Mouse (Mus musculus) gastrocnemius, adult 18-20 months (tissue): Measurements from ENCODE around the gene Ccdc169. TPM values are rescaled to one million over a fixed set of nuclear protein-coding genes. Genes with fewer than 3 reads are reported as not detected.

Experiments used
- DNase-seq: peaks from one replicate; pipeline ENCODE4 v3.0.0; 2021; ENCODE audit warnings: low spot score
- long read RNA-seq, 2 experiments: library from polyadenylated mRNA; stranded (forward); transcript quantifications; one replicate each; pipeline ENCODE4 v2.0.0; 2021
- total RNA-seq, 2 experiments: library from RNA; stranded (reverse); gene quantifications; 2 replicates each; pipeline ENCODE4 v1.2.3; 2021

Gene Ccdc169
- total RNA-seq, result not detected
- long read RNA-seq, experiment 1, result 0 reads
- long read RNA-seq, experiment 2, result 0 reads

DNA sequence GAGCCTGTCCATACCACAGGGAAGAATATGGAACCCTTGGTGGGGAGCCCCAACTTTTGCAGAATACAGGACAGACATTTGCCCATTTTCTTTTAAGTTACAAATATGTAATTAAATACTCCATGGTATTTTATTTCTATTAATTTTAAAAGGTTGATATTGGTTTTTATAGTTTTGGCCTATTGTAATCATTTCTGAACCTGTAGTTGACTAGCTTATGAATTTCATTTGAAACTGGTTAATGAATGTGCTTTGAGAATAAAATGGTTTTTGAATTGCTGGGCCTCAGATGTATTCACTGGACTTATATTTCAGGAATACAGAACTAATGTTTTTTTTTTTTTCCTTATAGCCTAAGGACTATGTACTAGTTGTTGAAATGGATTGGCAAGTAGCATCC lies at the start of gene Ccdc169:
Gene Ccdc169, plus strand, starts transcription at position 301 of the 400 bp plus-strand sequence.
- DNase-seq, result no peak

DNA sequence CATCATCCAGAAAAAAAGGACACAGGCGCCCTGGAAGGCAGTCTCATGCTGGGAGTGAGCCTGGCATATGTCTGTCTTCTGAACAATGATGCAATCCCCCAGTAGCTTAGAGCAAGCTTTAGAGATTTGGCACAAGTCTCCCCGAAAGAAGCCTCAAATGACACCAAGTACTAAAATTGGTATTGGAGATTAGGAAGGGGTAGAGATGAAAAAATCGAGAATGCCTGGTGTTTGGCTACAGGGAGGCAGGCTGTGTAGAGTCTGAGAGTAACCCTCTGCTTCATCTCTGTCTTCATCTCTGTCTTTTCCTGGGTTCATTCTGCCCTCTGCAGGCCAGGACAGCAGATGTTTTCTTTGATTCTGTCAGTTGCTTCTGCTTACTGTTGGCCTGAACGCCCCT lies 49.8 kb upstream of the Ccdc169 start:
- DNase-seq, result no peak

DNA sequence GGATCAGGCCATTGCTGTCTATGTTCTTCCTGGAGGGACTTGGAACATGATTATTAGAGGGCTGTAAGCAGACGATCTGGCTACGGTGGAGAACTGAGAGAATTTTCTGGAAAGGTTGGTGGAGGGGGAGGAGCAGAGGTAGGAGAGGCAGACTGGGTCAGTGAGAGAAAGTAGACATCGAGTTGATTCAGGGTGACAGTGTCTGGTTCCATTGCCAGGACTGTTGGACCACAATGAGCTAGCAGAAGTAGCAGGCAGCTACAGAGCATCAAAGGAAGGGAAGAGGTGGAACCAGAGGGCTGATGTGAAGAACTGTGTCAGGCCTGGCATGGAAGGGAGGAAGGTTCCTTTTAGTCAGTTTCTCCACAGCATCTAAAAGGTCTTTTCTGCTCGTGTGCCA lies 48.8 kb upstream of the Ccdc169 start:
- DNase-seq, result no peak

DNA sequence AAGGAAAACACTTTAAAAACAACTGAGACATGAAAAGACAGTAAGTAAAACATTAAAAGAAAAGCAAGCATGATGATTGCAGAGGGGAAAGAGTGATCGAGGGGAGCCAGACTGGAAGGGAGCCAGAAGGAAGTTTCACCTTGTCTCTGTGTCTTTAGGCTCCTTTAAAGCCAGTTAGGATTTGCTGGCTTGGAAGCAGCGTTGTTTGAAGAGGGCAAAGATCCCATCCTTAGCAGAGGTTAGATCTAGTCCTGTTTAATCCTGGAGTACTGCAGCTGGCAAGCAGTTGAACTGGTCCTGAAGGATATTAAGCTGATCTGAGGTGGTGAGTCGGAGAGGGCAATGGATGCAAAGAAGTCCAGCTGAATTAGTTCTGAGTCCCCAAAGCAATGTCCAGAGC lies 48.3 kb upstream of the Ccdc169 start:
- no peak for DNase-seq

DNA sequence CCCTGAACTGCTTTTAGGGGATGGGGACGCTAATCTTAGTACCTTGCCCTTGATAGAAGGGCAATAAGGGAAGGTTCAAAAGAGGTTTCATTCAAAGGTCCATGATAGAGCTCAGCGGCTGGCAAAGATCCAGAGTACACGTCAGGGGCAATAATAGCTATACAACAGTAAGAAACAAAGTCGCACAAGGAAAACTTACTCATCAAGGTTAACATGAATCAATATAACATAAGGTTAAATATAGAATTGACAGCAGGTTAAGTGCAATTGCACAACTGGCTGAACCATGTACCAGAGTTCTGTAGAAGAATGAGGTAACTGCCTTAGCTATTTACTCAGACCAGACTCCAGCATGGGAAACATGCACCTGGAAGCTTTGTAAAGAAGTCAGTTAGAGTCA lies 47.8 kb upstream of the Ccdc169 start:
- DNase-seq, result no peak

DNA sequence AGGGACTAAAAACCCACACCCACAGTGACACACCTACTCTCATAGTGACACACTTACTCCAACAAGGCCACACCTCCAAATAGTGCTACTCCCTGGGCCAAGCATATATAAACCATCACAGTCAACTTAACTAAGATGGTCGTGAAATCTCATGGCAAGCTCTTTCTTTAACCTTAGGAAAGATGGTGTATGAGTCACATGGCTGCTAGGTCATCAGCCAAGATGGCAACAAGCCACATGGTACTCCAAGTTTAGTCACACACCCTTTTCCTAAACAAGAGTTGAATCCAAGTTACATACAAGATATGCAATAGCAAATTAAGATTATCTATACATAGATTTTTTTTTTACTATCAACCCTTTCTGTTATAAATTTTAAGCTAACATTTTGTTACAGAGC lies 44.0 kb upstream of the Ccdc169 start:
- DNase-seq, result no peak

DNA sequence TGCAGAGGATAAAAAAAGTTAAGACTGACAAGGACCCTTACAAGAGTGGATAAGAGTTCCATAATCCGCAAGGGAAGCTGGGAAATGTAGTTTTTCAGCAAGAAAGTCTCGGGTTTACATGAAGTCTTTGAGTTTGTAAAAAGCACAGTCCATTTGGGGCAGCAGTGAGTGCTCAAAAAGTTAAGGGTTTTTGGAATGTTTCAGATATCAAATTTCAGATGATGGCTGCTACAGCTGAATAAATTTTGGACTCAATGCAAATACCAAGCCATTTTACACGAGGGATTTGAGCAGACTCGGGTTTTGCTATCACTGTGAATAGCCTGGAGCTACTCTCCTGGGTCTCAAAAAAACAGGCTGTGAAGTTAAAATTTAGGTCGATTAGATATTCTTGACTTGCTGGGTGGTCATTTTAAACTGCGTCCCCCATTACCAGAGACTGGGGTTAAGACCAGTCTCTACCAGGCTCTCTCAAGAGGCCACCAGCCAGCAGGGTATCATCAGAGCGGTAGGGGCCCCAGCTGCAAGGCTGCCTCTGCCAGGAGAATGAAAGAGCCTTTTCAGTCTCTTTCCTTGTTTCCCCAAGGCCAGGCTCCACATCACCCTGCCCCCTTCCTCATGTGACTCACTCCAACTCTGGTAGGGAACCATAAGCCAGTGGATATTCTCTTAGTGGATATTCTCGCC lies 41.0 kb upstream of the Ccdc169 start:
- DNase-seq, result peak; percentile 21

DNA sequence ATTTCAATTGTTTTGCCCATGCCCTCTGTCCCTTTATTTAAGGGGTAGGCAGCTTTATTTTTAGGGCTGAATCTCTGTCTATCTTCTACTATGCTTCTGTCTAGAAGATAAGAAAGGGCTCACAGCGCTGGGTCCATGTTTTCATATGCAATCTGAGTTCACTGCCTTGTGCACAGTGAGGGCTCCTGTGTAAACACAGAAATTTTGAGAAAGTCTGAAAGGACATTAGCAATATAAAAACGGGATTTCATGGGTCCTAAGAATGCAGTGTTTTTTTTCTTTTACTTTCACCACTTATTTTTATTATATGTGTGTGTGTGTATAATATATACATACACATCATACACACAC lies 40.5 kb upstream of the Ccdc169 start:
- no peak for DNase-seq

DNA sequence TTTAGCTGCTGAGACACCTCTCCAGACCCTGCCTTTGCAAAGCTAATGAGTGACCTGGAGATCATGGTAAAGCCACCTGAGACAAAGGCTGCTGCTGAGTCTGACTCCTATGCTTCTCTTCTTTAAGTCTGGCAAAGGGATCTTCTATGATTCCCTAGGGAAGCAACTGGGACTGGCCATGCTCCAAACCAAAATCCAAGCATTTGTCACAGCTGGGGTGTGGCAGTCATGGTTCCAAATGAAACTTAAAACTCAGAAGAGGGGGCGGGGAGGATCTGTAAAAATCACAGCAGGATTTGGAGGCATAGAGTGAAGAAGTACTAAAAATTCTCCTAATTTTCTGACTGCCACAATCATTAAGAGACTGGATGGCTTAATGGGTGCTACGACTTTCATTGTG lies 40.0 kb upstream of the Ccdc169 start:
- peak; percentile 48 for DNase-seq

DNA sequence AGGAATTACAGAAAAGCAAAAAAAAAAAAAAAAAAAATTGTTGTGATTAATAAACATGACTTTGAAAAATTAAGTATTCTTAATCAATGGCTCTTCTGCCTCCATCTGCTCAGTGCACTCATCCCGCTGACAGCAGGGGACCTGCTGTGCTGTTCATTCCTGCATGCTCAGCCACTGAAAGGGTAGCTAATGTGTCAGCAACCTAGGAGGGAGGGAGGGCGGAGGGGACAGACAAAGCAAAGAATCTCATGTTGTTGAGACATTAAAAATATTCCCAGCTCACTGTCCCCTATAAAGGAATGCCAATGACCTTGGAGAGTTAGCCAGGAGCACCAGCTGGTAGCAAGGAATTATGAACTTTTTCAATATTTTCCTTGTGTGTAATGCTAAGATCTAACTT lies 39.1 kb upstream of the Ccdc169 start:
- no peak for DNase-seq

DNA sequence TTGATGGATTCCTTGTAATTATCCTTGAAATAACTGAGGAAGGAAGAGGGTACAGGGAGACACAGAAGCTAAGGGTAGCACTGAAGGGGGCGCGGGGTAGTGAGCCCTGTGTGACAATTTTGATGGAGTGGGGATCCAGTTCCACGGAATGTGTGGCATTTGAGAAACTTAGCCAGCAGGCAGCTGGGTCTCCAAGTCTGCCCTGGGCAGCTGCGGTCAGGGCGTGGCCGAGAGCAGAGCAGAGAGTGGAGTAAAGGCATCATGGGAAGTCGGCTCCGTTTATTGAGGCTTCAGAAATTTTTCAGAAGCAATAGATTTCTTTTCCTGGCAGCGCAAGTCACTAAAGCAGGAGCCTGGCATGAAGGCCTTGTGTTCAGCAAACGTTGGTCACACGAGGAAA lies 38.1 kb upstream of the Ccdc169 start:
- no peak for DNase-seq

DNA sequence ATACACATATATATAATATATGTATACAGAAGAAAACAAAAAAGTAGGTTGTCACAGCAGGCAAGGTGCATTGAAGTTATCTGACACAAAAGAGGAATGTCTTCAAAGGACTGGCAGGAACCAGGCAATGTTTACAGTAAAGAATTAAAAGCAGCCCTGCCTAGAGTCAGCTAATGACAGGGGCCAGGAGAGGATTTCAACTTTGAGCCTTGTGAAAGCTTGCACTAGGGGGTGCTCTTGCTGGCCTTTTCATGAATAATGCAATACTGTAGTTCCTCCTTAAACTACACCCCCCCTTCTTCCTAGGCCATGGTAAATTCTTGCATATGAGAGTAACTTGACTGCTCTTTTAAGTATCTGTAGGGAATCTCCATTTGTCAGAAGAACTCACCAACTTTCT lies 36.0 kb upstream of the Ccdc169 start:
- no peak for DNase-seq

DNA sequence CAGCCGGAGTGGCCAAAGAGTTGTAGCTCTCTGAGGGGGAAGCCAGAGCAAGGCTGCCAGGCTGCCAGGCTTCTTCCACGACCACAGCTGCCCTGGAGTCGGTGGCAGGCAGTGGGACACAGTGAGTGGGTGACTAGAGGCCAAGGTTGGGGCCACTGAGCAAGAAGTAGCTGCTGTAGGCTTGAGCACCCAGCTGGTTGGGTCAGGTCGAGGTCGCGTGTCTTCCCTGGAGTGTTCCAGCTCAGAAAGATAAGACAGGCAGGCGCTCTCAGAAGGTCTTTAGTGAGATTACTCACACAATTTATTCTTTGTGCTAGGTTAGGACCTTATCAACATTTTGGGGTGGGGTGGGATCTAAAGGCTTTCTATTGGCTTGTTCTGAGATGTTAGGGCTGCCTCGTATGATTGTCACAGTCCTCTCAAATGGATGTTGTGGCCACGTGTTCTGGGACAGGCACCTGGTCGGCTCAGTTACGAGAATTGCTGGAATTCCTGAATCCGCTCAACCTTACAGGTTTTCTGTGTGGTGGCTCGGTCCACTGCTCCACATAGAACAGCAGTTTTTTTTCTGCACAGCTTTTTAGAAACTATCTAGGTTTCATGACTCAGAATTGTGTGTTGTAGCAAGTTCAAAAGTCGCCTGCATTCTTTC lies 31.6 kb upstream of the Ccdc169 start:
- DNase-seq, result no peak

DNA sequence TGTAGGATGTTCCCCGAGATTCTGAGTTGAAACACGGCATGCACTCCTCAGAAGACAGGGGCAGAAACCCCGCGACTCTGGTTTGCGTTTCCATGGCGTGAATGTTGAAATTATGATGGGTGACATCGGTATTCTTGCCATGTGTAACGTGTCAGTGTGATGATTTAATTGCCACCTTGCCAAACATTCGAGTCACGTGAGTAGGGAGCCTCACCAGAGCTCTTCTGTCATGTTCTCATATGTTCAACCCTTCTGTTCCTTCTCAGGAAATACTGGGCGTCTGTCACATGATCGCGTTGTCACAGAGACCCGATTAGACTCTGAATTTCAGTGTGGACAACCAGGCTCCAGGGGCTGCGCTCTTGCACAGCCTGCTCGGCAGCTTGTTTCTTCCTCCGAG lies 31.1 kb upstream of the Ccdc169 start:
- DNase-seq, result no peak

DNA sequence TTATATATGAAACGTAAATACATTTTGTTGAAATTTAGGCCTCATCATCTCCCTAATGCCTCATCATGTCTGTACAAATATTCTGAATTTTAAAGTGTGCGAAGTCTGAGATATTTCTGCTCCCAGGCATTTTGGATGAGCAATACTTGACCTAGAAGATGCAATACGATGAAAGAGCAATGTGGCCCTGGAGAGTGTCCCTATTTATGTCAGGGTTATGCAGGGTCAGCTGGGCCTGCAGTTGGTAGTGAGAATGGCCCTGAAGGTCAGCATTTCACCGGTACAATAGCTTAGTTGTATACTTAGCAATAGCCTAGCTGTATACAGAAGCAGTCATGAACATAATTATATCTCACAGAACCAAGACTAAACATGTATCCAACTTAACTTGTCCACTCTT lies 28.0 kb upstream of the Ccdc169 start:
- no peak for DNase-seq

DNA sequence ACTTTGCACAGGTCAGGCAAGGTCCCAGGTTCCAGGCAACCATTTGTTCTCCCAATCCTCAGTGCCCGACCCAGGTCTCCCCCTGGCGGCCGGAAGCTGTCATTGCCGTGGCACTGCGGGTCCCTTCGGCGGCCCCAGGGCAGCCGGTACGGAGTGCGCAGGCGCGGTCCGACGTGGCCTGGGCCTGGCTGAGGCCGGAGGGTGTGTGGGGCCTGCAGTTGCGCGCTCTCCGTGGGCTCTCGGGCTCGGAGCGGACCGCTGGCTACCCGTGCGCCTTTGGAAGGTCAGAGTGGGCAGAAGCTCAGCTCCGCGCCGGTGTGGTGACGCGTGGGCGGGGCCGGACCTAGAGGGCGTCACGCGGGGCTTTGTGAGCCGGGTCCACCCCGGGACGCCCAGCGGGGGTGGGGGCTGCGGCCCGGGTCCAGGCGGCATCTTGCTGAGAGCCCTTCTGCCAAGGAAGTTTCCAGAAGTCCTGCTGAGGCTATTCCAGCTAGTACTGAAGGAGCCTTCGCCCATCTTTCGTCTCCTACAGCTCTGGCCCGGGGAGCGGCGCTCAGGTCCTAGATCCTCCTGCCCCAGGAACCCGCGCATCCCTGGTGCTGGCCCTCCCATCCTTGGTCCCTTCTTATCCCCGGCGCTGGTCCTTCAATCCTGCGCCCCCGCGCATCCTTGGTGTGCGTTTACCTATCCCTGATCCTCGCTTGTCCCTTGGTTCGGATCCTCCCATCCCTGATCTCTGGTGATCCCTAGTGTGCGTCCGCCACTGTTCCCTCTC lies 25.0 kb upstream of the Ccdc169 start, which contains the start of gene Spg20:
Gene Spg20, plus strand, starts transcription at position 174 of the 775 bp plus-strand sequence.
- DNase-seq, result peak; percentile 96

DNA sequence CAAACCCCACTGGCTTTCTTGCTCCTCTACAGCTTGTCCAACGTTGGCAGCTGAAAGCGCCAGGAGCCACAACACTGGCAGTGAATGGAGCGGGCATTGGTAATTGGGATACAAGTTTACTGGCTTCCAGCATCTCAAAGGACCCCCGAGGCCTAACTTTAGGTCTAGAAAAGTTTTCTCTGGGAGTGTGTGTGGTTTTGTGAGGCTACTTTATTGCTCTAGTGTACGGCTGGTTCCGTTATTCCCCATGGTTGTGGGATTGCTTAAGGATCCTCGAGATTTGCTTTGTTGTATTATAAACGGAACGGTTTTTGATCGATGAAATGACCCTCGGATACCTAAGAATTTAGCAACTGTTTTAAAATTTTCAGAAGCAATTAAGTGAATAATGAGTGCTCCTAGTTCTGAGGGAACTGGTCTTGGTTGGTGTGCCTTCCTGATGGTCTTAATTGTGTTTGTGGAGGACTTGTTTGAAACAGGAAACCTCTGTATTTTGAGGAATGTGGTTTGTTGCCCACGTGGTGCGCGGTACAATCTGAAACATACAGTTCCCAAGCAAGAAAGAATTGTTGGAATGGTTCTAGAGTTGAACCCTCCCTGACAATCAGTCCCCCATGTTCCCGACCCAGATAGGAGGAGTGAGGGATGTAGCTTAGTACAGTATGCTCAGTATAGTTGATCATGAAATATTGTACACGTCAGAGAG lies 24.3 kb upstream of the Ccdc169 start:
- no peak for DNase-seq

DNA sequence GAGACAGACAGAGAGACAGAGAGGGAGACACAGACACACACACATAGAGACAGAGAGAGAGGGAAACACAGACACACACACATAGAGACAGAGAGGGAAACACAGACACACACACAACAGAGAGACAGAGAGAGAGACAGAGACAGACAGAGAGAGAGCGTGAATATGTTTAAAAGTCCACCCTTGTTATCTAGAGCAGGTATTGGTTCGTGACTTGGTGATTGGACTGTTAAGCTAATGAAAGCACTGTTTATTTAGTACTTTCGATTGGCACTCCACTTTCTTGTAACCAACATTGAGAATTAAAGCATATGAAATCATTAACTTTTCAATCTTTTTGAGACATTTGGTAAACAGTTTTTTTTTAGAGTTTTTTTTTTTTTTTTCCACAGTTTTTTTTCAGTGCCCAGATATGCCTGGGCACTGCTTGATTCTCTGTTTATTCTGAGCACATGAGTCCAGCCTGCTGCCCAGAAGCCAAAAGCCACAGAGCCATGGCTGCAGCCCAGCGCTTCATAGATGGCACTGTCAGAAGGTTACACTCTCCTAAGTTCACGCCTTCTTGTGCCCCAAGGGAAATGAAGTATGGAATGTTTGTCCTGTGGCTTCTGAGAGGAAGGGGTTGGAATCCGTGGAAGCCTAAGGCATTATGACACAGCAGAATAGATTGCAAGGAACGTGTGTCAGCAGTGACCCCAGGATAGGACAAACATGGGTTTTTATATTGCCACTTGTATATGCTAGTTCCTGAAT lies 22.6 kb upstream of the Ccdc169 start:
- DNase-seq, result peak; percentile 61

DNA sequence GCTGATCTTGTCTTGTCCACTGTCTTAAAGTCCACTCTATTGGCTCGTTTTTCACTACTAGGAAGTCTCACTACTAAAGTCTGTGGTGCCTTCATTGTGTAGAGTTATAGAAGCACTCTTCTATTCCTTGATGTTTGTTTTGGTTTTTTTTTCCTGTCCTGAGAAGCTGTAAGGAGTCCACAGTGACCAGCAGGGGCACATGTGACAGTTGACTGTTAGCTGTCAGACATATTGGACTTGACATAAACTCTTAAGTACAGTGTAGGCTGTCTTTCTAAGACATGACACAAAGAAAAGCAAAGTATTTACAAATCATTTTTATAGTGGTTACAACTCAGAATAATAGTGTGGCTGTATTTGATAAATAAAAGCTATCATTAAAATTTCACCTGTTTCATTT lies 22.1 kb upstream of the Ccdc169 start:
- no peak for DNase-seq

DNA sequence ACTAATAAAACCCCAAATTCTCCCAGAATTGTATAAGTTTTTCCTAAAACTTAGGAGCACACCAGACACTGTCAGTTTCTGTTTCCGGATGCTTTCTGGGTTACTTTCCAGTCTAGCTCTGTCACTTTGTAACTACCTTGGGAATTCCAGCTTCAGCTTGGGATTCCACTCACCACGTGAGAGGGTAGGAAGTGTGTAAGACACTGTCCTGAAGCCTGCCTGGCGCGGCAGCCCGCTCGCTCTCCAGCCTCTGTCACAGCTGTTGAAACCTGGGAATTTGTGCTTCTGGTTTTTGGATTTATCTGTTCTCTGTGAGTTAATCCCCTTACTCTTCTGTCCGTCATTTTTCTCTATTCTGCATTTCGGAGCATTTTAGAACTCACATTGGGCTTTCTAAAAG lies 21.1 kb upstream of the Ccdc169 start:
- no peak for DNase-seq

DNA sequence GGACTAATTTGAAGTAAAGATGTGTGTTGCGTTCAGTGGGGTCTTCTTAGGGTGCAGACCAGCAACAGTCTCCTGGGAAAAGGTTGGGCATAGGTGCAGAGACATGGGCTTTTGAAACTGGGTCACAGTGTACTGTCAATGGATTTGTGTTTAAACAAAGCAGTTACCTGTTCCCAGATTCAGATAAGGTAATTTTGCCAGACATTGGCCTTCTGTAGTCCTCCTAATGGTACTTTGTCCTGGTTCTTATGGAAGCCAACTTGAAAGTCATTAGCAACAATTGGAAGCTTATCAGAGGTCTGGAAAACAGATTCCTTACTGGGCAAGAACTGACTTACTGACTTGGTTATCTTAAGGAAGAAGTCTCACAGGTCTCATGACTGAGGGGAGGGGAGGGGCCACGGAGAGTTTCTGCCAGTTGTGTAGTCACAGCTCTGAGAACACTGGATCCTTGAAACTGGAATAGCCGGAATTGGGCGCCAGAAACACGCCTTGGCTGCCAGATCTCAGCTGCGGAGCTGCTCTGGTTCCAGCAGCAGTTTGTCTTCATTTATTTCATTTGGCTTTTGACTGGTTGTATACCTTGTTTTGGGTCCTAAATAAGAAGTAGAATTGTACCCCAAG lies 17.8 kb upstream of the Ccdc169 start:
- peak; percentile 74 for DNase-seq
